Mouse (Mus musculus) adrenal gland, postnatal 10 days (tissue): ENCODE results near the gene Snd1. TPM values are rescaled to one million over a fixed set of nuclear protein-coding genes. Genes with fewer than 3 reads are reported as not detected.

Experiments used
- DNase-seq: peaks from one replicate; pipeline ENCODE4 v3.0.0; 2021; ENCODE audit warnings: mixed read lengths
- total RNA-seq, 2 experiments: library from RNA; stranded (reverse); gene quantifications; 2 replicates each; pipeline ENCODE4 v1.2.3; 2021

The Snd1 gene
- total RNA-seq, 2 experiments from 2014 or later, result 114 to 117 TPM

- DNase-seq, result no peak
These were observed 328.8 kb downstream of the Snd1 start for GRCm38 (mm10) chr6:28803678-28804279.

- no peak for DNase-seq
These were observed 329.8 kb downstream of the Snd1 start for GRCm38 (mm10) chr6:28804751-28805150.

GRCm38 (mm10) chr6:28813057-28813456 lies 338.1 kb downstream of the Snd1 start:
- DNase-seq, result no peak

- no peak for DNase-seq
These were observed 340.0 kb downstream of the Snd1 start for GRCm38 (mm10) chr6:28814895-28815294.

- no peak for DNase-seq
These were observed 342.1 kb downstream of the Snd1 start for GRCm38 (mm10) chr6:28817039-28817438.

GRCm38 (mm10) chr6:28819509-28820358 lies 344.8 kb downstream of the Snd1 start:
- DNase-seq, result no peak

GRCm38 (mm10) chr6:28822296-28822695 lies 347.4 kb downstream of the Snd1 start:
- DNase-seq, result no peak

- DNase-seq, result no peak
These were observed 348.4 kb downstream of the Snd1 start for GRCm38 (mm10) chr6:28823375-28823774.

GRCm38 (mm10) chr6:28823802-28824201 lies 348.9 kb downstream of the Snd1 start:
- peak; percentile 74 for DNase-seq

GRCm38 (mm10) chr6:28825894-28826293 lies 351.0 kb downstream of the Snd1 start:
- DNase-seq, result no peak

GRCm38 (mm10) chr6:28826689-28827389 lies 351.9 kb downstream of the Snd1 start:
- DNase-seq, result peak; percentile 35

GRCm38 (mm10) chr6:28827565-28827964 lies 352.6 kb downstream of the Snd1 start:
- DNase-seq, result no peak

- peak; percentile 65 for DNase-seq
These were observed 353.7 kb downstream of the Snd1 start for GRCm38 (mm10) chr6:28828593-28828992.

GRCm38 (mm10) chr6:28830306-28830705 lies 355.4 kb downstream of the Snd1 start:
- peak; percentile 22 for DNase-seq

- DNase-seq, result no peak
These were observed 356.3 kb downstream of the Snd1 start, which contains the start of gene Lrrc4 for GRCm38 (mm10) chr6:28831011-28831853. TSS of gene Lrrc4 (minus strand) at chr6:28831747.

GRCm38 (mm10) chr6:28831854-28832750 lies 357.2 kb downstream of the Snd1 start:
- DNase-seq, result peak; percentile 63

GRCm38 (mm10) chr6:28832751-28833291 lies 357.9 kb downstream of the Snd1 start:
- peak; percentile 65 for DNase-seq

GRCm38 (mm10) chr6:28833380-28833822 lies 358.5 kb downstream of the Snd1 start:
- DNase-seq, result peak; percentile 59

GRCm38 (mm10) chr6:28834046-28834445 lies 359.1 kb downstream of the Snd1 start:
- no peak for DNase-seq

- no peak for DNase-seq
These were observed 361.7 kb downstream of the Snd1 start for GRCm38 (mm10) chr6:28836600-28836999.
